Mouse (Mus musculus): ENCODE data around the gene Defb39. TPM values are rescaled to one million over a fixed set of nuclear protein-coding genes. Genes with fewer than 3 reads are reported as not detected.

Defb39 gene
- total RNA-seq (2021): not detected
- long read RNA-seq, experiment 1: 0 reads
- long read RNA-seq, experiment 2: 0 reads

DNA sequence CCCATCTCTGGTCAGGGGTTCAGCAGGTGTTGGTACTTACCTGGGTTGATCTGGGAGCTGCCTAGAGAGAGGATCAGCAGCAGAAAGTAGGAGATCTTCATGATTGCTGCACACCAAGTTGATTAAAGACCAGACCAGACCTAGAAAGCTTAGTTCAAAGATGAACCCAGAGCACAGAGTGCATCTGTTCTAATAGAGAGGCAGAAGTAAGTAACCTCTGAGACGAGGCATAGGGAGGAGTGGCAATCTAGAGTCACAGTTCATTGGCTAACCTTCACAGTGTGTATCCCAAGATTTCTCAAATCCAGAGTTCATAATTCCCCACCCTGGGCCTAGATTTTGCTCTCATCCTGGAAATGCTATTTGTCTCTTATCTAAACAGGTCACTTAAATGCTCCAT lies at the start of gene Defb39:
Gene Defb39 (minus strand): TSS at position 101 of the 400 bp plus-strand sequence.
- intact Hi-C loops (cut with DNase I): no loop called here
- no peak for DNase-seq

- no peak for DNase-seq
- intact Hi-C loops (cut with DNase I): no loop called here
Observed at GRCm38 (mm10) chr8:19066013-19066412, 1.4 kb upstream of the Defb39 start.

DNA sequence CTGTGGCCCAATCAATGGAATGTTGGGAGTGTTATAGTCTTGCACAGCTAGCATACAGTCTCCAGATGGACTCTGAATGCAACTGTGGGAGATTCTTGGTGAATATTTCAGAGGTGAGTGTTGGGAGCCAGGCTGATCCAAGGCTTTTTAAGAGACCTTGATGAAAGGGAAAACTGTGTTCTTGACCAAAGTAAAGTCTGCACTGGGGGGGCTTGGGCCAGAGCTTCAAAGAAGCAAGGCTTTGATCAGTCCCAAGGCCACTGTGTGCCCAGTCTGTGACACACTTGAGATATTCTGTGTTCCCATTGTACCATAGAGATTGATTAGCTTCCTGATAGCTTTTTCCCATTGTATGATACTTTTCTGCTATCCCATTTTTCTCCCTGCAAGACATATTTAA lies 1.7 kb downstream of the Defb39 start:
- DNase-seq: no peak
- intact Hi-C loops (cut with DNase I): no loop called here

- DNase-seq: no peak
- intact Hi-C loops (cut with DNase I): no loop called here
Observed at GRCm38 (mm10) chr8:19045242-19045641, 19.4 kb downstream of the Defb39 start.

GRCm38 (mm10) chr8:19026466-19026865 lies 38.1 kb downstream of the Defb39 start, which contains the start of gene Defb38:
Gene Defb38, minus strand, starts transcription at chr8:19026566.
- DNase-seq: no peak
- intact Hi-C loops (cut with DNase I): no loop called here

Other genes starting within 250 kb of the Defb39 start
- gene Defb40, start 86.6 kb downstream of the Defb39 start, total RNA-seq (2021): not detected
- gene Defb37, start 73.8 kb downstream of the Defb39 start, total RNA-seq (2021): not detected
- not detected for gene Defb38, start 38.2 kb downstream of the Defb39 start, total RNA-seq (2021)
- gene Defb12, start 50.0 kb upstream of the Defb39 start, total RNA-seq (2021): not detected
- gene Defb34, start 58.9 kb upstream of the Defb39 start, total RNA-seq (2021): not detected
- not detected for gene Gm45826, start 76.0 kb upstream of the Defb39 start, total RNA-seq (2021)
- not detected for gene Defb14, start 129.5 kb upstream of the Defb39 start, total RNA-seq (2021)
- not detected for gene Defb4, start 133.9 kb upstream of the Defb39 start, total RNA-seq (2021)
- gene Defb6, start 160.7 kb upstream of the Defb39 start, total RNA-seq (2021): under 1 TPM in 1 of 2 experiments, not detected in 1; 0.90 TPM
- gene Defb46, start 175.1 kb upstream of the Defb39 start, total RNA-seq (2021): not detected
- not detected for gene Defb5, start 182.8 kb upstream of the Defb39 start, total RNA-seq (2021)
- gene Defb3, start 228.6 kb upstream of the Defb39 start, total RNA-seq (2021): not detected